Mouse (Mus musculus) testis, adult 2 months (tissue): ENCODE data around the gene Klhl22.

Experiments
- CTCF ChIP-seq: fragments of 200-500 bp; IDR thresholded peaks from 2 replicates; pipeline ENCODE4 v1.5.1; 2012; ENCODE audit warnings: low read depth, mild to moderate bottlenecking, inconsistent platforms, low read length, moderate library complexity; ENCODE audit not compliant: control insufficient read depth, insufficient read depth, insufficient replicate concordance
- POLR2A ChIP-seq: fragments of 200-500 bp; IDR thresholded peaks from 2 replicates; pipeline ENCODE4 v1.6.1; 2012; ENCODE audit warnings: low read depth, mild to moderate bottlenecking, inconsistent platforms, low read length, moderate library complexity; ENCODE audit not compliant: control insufficient read depth

- TF ChIP-seq POLR2A (no peak), CTCF (no peak)
These were observed 32.1 kb upstream of the Klhl22 start for GRCm38 (mm10) chr16:17727179-17727861.
